Comparison of ENCODE assay signal across 19 mouse cellular contexts in the genomic region with DNA sequence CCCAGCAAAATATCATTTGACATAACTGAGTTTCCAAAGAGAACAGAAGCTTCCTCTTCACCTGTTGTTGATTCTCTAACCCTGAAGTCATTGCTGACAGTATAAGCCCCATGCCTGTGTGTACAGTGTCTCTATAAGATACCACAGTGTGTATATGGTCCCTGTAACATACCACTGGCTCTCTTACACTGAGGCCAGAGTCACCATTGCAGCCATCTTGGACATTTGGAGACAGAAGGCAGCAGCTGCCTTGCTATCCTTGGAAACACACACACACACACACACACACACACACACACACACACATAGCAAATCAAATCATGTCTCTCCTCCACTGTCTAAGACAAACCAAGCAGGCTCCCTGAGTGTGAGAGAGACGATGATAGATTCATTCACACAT.
A peak's percentile ranks its signal among the peaks of the same experiment; 100 is the strongest.
DNase-seq lines count a peak whose midpoint lies in the region; ATAC-seq lines count a peak whose summit lies in the region.
"Had no signal": no experiment of that assay in that cellular context is flagged by ENCODE, and none has a peak within 500 bp of the region (broad histone marks: within the 10 kb centered on the region; RNA-seq: fewer than 3 reads in every experiment).

No protein-coding gene starts in this region.

- H3K27me3 ChIP-seq in limb, embryonic 12.5 days, result peaks cover 15% of the 10 kb centered on the region
- peaks cover 15% of the 10 kb centered on the region; the same call in 1 of the 2 replicates for H3K27me3 ChIP-seq in limb, embryonic 10.5 days (ENCODE audit: low read depth, poor library complexity, severe bottlenecking)
- H3K27me3 ChIP-seq in embryonic facial prominence, embryonic 12.5 days, result no peaks in the 10 kb centered on the region
- peaks cover 11% of the 10 kb centered on the region for H3K27me3 ChIP-seq in limb, embryonic 13.5 days
- H3K27me3 ChIP-seq: forebrain, embryonic 15.5 days; heart, embryonic 13.5 days had no signal

- H3K4me3 ChIP-seq in limb, embryonic 12.5 days (replicated peaks), result no peak overlapping the region
- no peak overlapping the region for H3K4me3 ChIP-seq in limb, embryonic 10.5 days
- no peak overlapping the region for H3K4me3 ChIP-seq in embryonic facial prominence, embryonic 12.5 days
- H3K4me3 ChIP-seq in limb, embryonic 13.5 days, result no peak overlapping the region
- H3K4me3 ChIP-seq: forebrain, embryonic 15.5 days; heart, embryonic 13.5 days; hindbrain, embryonic 12.5 days had no signal

- ATAC-seq in limb, embryonic 12.5 days (ENCODE audit: insufficient number of reproducible peaks, insufficient read depth, low FRiP score, low TSS enrichment, low read depth), result peak; percentile 60; the same call in 1 of the 2 replicates
- no peak; the same call in 1 of the 2 replicates for ATAC-seq in embryonic facial prominence, embryonic 12.5 days (ENCODE audit: insufficient number of reproducible peaks, insufficient read depth, low FRiP score, low TSS enrichment)
- ATAC-seq in limb, embryonic 13.5 days (ENCODE audit: low FRiP score, low read depth), result peak; percentile 2; the same call in 1 of the 2 replicates
- ATAC-seq: forebrain, embryonic 15.5 days; hindbrain, postnatal 0 days had no signal

- H3K4me1 ChIP-seq in limb, embryonic 12.5 days (replicated peaks), result peaks cover 30% of the 10 kb centered on the region
- peaks cover 14% of the 10 kb centered on the region for H3K4me1 ChIP-seq in limb, embryonic 10.5 days
- H3K4me1 ChIP-seq in embryonic facial prominence, embryonic 12.5 days, result peaks cover 34% of the 10 kb centered on the region
- peaks cover 33% of the 10 kb centered on the region for H3K4me1 ChIP-seq in limb, embryonic 13.5 days

- H3K36me3 ChIP-seq in limb, embryonic 12.5 days, result no peaks in the 10 kb centered on the region
- no peaks in the 10 kb centered on the region for H3K36me3 ChIP-seq in limb, embryonic 10.5 days
- no peaks in the 10 kb centered on the region for H3K36me3 ChIP-seq in embryonic facial prominence, embryonic 12.5 days
- no peaks in the 10 kb centered on the region for H3K36me3 ChIP-seq in limb, embryonic 13.5 days
- H3K36me3 ChIP-seq: forebrain, embryonic 15.5 days; heart, embryonic 13.5 days; hindbrain, embryonic 12.5 days had no signal

- WGBS in limb, embryonic 12.5 days, result 52% methylated on average over 1 of the region's 1 CpGs
- WGBS in limb, embryonic 10.5 days, result 72% methylated on average over 1 of the region's 1 CpGs
- 41% methylated on average over 1 of the region's 1 CpGs for WGBS in embryonic facial prominence, embryonic 12.5 days
- 43% methylated on average over 1 of the region's 1 CpGs for WGBS in limb, embryonic 13.5 days

- no peak for DNase-seq in limb, embryonic 10.5 days (ENCODE audit: low spot score)
- no peak for DNase-seq in c-Kit-positive CD71-positive TER-119-positive erythroid progenitor cells, embryonic 14.5 days (ENCODE audit: low spot score)
- no peak for DNase-seq in cerebellum, adult 9-10 months
- DNase-seq in right cerebral cortex, postnatal 4 days, result no peak
- DNase-seq: adrenal gland, adult 2 months; adrenal gland, postnatal 25 days; cerebellum, adult 11 months; cerebellum, adult 8-10 months; cerebellum, postnatal 25 days; gastrocnemius, postnatal 36 days; heart, adult 11 months; heart, postnatal 36 days had no signal

- H3K4me2 ChIP-seq in limb, embryonic 12.5 days, result peak overlapping the region; percentile 13; the same call in 1 of the 2 replicates
- H3K4me2 ChIP-seq in embryonic facial prominence, embryonic 12.5 days (replicated peaks), result 0 out of 2 replicates have a peak overlapping the region, but pooled peaks have one; percentile 3
- peak overlapping the region; percentile 12; the same call in 1 of the 2 replicates for H3K4me2 ChIP-seq in limb, embryonic 13.5 days (replicated peaks)
- H3K4me2 ChIP-seq: forebrain, embryonic 15.5 days; heart, embryonic 13.5 days; hindbrain, embryonic 12.5 days had no signal

- H3K9me3 ChIP-seq in limb, embryonic 12.5 days, result no peaks in the 10 kb centered on the region
- H3K9me3 ChIP-seq in limb, embryonic 10.5 days (replicated peaks), result no peaks in the 10 kb centered on the region
- H3K9me3 ChIP-seq in embryonic facial prominence, embryonic 12.5 days, result no peaks in the 10 kb centered on the region
- no peaks in the 10 kb centered on the region for H3K9me3 ChIP-seq in limb, embryonic 13.5 days
- H3K9me3 ChIP-seq: forebrain, embryonic 15.5 days; heart, embryonic 13.5 days; hindbrain, embryonic 12.5 days had no signal

- peak overlapping the region; percentile 77; the same call in 1 of the 2 replicates for H3K27ac ChIP-seq in limb, embryonic 12.5 days
- no peak overlapping the region for H3K27ac ChIP-seq in limb, embryonic 10.5 days
- H3K27ac ChIP-seq in embryonic facial prominence, embryonic 12.5 days, result peak overlapping the region; percentile 74
- peak overlapping the region; percentile 39; the same call in 1 of the 2 replicates for H3K27ac ChIP-seq in limb, embryonic 13.5 days
- H3K27ac ChIP-seq: heart, embryonic 13.5 days; hindbrain, postnatal 0 days had no signal

- no peak overlapping the region for H3K9ac ChIP-seq in limb, embryonic 12.5 days (replicated peaks)
- no peak overlapping the region for H3K9ac ChIP-seq in embryonic facial prominence, embryonic 12.5 days
- H3K9ac ChIP-seq in limb, embryonic 13.5 days, result no peak overlapping the region
- H3K9ac ChIP-seq: forebrain, embryonic 15.5 days; heart, embryonic 13.5 days; hindbrain, embryonic 12.5 days had no signal
